Mouse (Mus musculus) heart, embryonic 13.5 days (tissue): ENCODE data around the gene Gm17660. TPM values are rescaled to one million over a fixed set of nuclear protein-coding genes. Genes with fewer than 3 reads are reported as not detected.

ENCODE experiments used
- microRNA-seq: library from miRNA; unstranded; fragments of <30 nt; microRNA quantifications from one replicate; pipeline ENCODE4, GENCODE M21; 2016
- polyA plus RNA-seq: library from polyadenylated mRNA; unstranded; fragments of >200 nt; fragmentation: Nextera tagmentation; extraction: Ambion mirVana; gene quantifications from 2 replicates; pipeline ENCODE4 v1.2.1, GENCODE M21; 2015

The Gm17660 gene
- polyA plus RNA-seq, 1 experiment from 2014 or later, result not detected

Small RNAs within 50 kb of the gene (microRNA-seq; reads per million reads assigned to microRNA genes)
- gene Mir5619, result 4.5 reads per million, percentile 19 among the genes with 10 or more reads in this experiment

Other genes starting within 250 kb of the Gm17660 start
- 8.5 and 10.2 TPM in 2 replicates for gene Klhl8, start 166.3 kb downstream of the Gm17660 start, polyA plus RNA-seq
- gene Hsd17b13, start 100.2 kb downstream of the Gm17660 start, polyA plus RNA-seq, result 0.18 and 0.27 TPM in 2 replicates
- gene Hsd17b11, start 55.7 kb downstream of the Gm17660 start, polyA plus RNA-seq, result 2.8 and 3.3 TPM in 2 replicates
- gene Nudt9, start 31.3 kb downstream of the Gm17660 start, polyA plus RNA-seq, result 53.7 and 55.6 TPM in 2 replicates
- gene Sparcl1, start 36.1 kb upstream of the Gm17660 start, polyA plus RNA-seq, result 45.7 and 47.3 TPM in 2 replicates
- not detected in 2 replicates for gene Dspp, start 93.1 kb upstream of the Gm17660 start, polyA plus RNA-seq
- gene Dmp1, start 125.0 kb upstream of the Gm17660 start, polyA plus RNA-seq, result 0.05 and 0.06 TPM in 2 replicates
- gene Ibsp, start 221.6 kb upstream of the Gm17660 start, polyA plus RNA-seq, result 0.06 and 0.17 TPM in 2 replicates
- gene Mepe, start 247.7 kb upstream of the Gm17660 start, polyA plus RNA-seq, result not detected in 2 replicates